12 mouse cellular contexts compared by ENCODE assay signal in the genomic region with DNA sequence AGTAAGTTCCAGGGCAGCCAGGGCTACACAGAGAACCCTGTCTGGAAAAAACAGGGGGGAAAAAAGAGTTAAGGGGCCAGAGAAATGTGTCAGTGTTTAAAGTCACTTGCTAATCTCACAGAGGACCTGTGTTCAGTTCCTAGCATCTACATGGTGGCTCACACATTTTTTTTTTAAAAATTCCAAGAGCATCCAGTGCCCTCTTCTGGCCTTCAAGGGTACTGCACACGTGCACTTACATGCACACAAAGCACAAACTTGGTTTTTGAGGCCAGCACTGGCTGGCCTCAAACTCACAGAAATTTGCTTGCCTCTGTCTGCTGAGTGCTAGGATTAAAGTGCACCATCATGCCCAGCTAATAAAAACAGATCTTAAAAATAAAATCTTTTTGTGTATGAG. TPM values are rescaled to one million over a fixed set of nuclear protein-coding genes. Genes with fewer than 3 reads are reported as not detected.
DNase-seq lines count a peak whose midpoint lies in the region; ATAC-seq and TF ChIP-seq lines count a peak whose summit lies in the region.
"Had no signal": no experiment of that assay in that cellular context is flagged by ENCODE, and none has a peak within 500 bp of the region (broad histone marks: within the 10 kb centered on the region; RNA-seq: fewer than 3 reads in every experiment).

No protein-coding gene starts in this region.

- no peaks in the 10 kb centered on the region for H3K27me3 ChIP-seq in heart, postnatal 0 days (ENCODE audit: control insufficient read depth, insufficient read depth, low read length)
- H3K27me3 ChIP-seq in lung, embryonic 14.5 days (ENCODE audit: insufficient read depth, low read length) = no peaks in the 10 kb centered on the region
- H3K27me3 ChIP-seq: limb, embryonic 13.5 days had no signal

- H3K9me3 ChIP-seq in heart, postnatal 0 days (replicated peaks; ENCODE audit: control insufficient read depth, low read length) = no peaks in the 10 kb centered on the region
- peaks cover 5% of the 10 kb centered on the region; the same call in 1 of the 2 replicates for H3K9me3 ChIP-seq in lung, embryonic 14.5 days (ENCODE audit: low read depth, low read length)

- peak; percentile 30 for TF ChIP-seq CTCF in heart, postnatal 0 days (IDR thresholded peaks at IDR 0.05; ENCODE audit: low read depth)
- peak; percentile 58 for TF ChIP-seq CTCF in lung, embryonic 14.5 days (IDR thresholded peaks at IDR 0.05; ENCODE audit: low read depth)

- no peak overlapping the region for H3K27ac ChIP-seq in heart, postnatal 0 days (ENCODE audit: low read depth)
- H3K27ac ChIP-seq in lung, embryonic 14.5 days (ENCODE audit: low read depth) = no peak overlapping the region
- H3K27ac ChIP-seq: heart, embryonic 10.5 days; limb, embryonic 13.5 days had no signal

- H3K4me1 ChIP-seq in heart, postnatal 0 days (ENCODE audit: control insufficient read depth, insufficient read depth) = peaks cover 11% of the 10 kb centered on the region
- peaks cover 7% of the 10 kb centered on the region for H3K4me1 ChIP-seq in lung, embryonic 14.5 days (ENCODE audit: insufficient read depth)

- H3K36me3 ChIP-seq in heart, postnatal 0 days (replicated peaks; ENCODE audit: control insufficient read depth, insufficient read depth, low read length) = peaks cover 34% of the 10 kb centered on the region
- H3K36me3 ChIP-seq in lung, embryonic 14.5 days (ENCODE audit: insufficient read depth) = peaks cover 59% of the 10 kb centered on the region

- H3K4me2 ChIP-seq in heart, postnatal 0 days (ENCODE audit: low read depth, low read length) = no peak overlapping the region
- H3K4me2 ChIP-seq in lung, embryonic 14.5 days = no peak overlapping the region
- H3K4me2 ChIP-seq: limb, embryonic 13.5 days had no signal

- no peak overlapping the region for H3K4me3 ChIP-seq in heart, postnatal 0 days (ENCODE audit: low read depth, low read length)
- no peak overlapping the region for H3K4me3 ChIP-seq in lung, embryonic 14.5 days (ENCODE audit: low read depth, low read length)
- H3K4me3 ChIP-seq: heart, embryonic 10.5 days; limb, embryonic 13.5 days had no signal

- no peak overlapping the region for H3K9ac ChIP-seq in heart, postnatal 0 days (replicated peaks; ENCODE audit: low read depth, low read length)
- no peak overlapping the region for H3K9ac ChIP-seq in lung, embryonic 14.5 days
- H3K9ac ChIP-seq: limb, embryonic 13.5 days had no signal

- TF ChIP-seq EP300 in heart, postnatal 0 days (IDR thresholded peaks at IDR 0.05; ENCODE audit: low read depth) = no peak

- no peak for DNase-seq in heart, postnatal 0 days (ENCODE audit: low spot score)
- DNase-seq in heart, postnatal 36 days = no peak
- DNase-seq in lung, embryonic 14.5 days = peak; percentile 41
- no peak for DNase-seq in lung, adult 18-20 months
- peak; percentile 64 for DNase-seq in ES-CJ7 (ENCODE audit: low read depth, low spot score)
- DNase-seq in induced T-regulatory cell, adult 2 months (ENCODE audit: low read depth) = peak; percentile 52
- DNase-seq in yolk sac, embryonic 10.5 days (ENCODE audit: low spot score) = no peak
- no peak for DNase-seq in urinary bladder, postnatal 4 days (ENCODE audit: low spot score in 2 of 2)
- DNase-seq: cerebellum, postnatal 36 days had no signal

- intact Hi-C loops in heart, postnatal 36 days (cut with DNase I) = no loop called here

- no peak for ATAC-seq in heart, postnatal 0 days (ENCODE audit: insufficient read depth, low read depth)
- ATAC-seq in lung, embryonic 14.5 days (ENCODE audit: insufficient read depth) = no peak
- ATAC-seq: forebrain, embryonic 16.5 days had no signal

- WGBS in heart, postnatal 0 days = 80% methylated on average over 1 of the region's 1 CpGs
- WGBS in lung, embryonic 14.5 days = 69% methylated on average over 1 of the region's 1 CpGs

RNA-seq across cellular contexts. Expression of a gene that starts 23.5 kb away (rescaled TPM):
- total RNA-seq in heart, postnatal 0 days (2014; rRNA removed; ENCODE audit: low replicate concordance) = 12.4 and 12.5 TPM in 2 replicates
- 0.94 and 1.2 TPM in 2 replicates for polyA plus RNA-seq in heart, postnatal 0 days (2015; fragmentation: Nextera tagmentation; extraction: Ambion mirVana)
- total RNA-seq in heart, postnatal 36 days (2021) = 1 to 10 TPM; 4.6 to 5.6 TPM
- polyA plus RNA-seq in lung, embryonic 14.5 days (2014; fragmentation: Nextera tagmentation; extraction: Ambion mirVana) = 4.7 and 4.9 TPM in 2 replicates

RNA-seq across cellular contexts. Expression of a gene that starts 34.7 kb away (rescaled TPM):
- total RNA-seq in heart, postnatal 0 days (2014; rRNA removed; ENCODE audit: low replicate concordance) = 109 and 112 TPM in 2 replicates
- 92.4 TPM in 2 replicates for polyA plus RNA-seq in heart, postnatal 0 days (2015; fragmentation: Nextera tagmentation; extraction: Ambion mirVana)
- total RNA-seq in heart, postnatal 36 days (2021) = 10 to 100 TPM; 82.9 to 85.1 TPM
- polyA plus RNA-seq in lung, embryonic 14.5 days (2014; fragmentation: Nextera tagmentation; extraction: Ambion mirVana) = 85.7 and 95.5 TPM in 2 replicates

RNA-seq across cellular contexts. Expression of a gene that starts 34.9 kb away (rescaled TPM):
- total RNA-seq in heart, postnatal 0 days (2014; rRNA removed; ENCODE audit: low replicate concordance) = 351 and 413 TPM in 2 replicates
- 263 and 266 TPM in 2 replicates for polyA plus RNA-seq in heart, postnatal 0 days (2015; fragmentation: Nextera tagmentation; extraction: Ambion mirVana)
- total RNA-seq in heart, postnatal 36 days (2021) = 100 to 1,000 TPM; 496 to 534 TPM
- 28.0 and 30.3 TPM in 2 replicates for polyA plus RNA-seq in lung, embryonic 14.5 days (2014; fragmentation: Nextera tagmentation; extraction: Ambion mirVana)

RNA-seq across cellular contexts. Expression of a gene that starts 58.5 kb away (rescaled TPM):
- 40.6 and 56.4 TPM in 2 replicates for total RNA-seq in heart, postnatal 0 days (2014; rRNA removed; ENCODE audit: low replicate concordance)
- 14.4 and 15.0 TPM in 2 replicates for polyA plus RNA-seq in heart, postnatal 0 days (2015; fragmentation: Nextera tagmentation; extraction: Ambion mirVana)
- 1 to 10 TPM; 7.6 to 8.8 TPM for total RNA-seq in heart, postnatal 36 days (2021)
- 32.6 and 34.2 TPM in 2 replicates for polyA plus RNA-seq in lung, embryonic 14.5 days (2014; fragmentation: Nextera tagmentation; extraction: Ambion mirVana)

Comparison
In these comparisons a context has a peak if more than half of its experiments do, and no peak if none do; other contexts are left out.
1. DNase-seq: peak in lung, embryonic 14.5 days (single experiment), ES-CJ7 (single experiment) and induced T-regulatory cell, adult 2 months (single experiment); none in heart, postnatal 0 days (single experiment), heart, postnatal 36 days (0 of 2), lung, adult 18-20 months (0 of 2), yolk sac, embryonic 10.5 days (single experiment) and urinary bladder, postnatal 4 days (0 of 2).